Mouse (Mus musculus) brown adipose tissue, adult 24 weeks (tissue): ENCODE measurements around the gene Scn8a. TPM values are rescaled to one million over a fixed set of nuclear protein-coding genes. Genes with fewer than 3 reads are reported as not detected.

Experiments used
- H3K27ac ChIP-seq: fragments of 200-500 bp; replicated peaks from 2 replicates; pipeline ENCODE4 v1.5.1; 2012; ENCODE audit warnings: low read depth, mild to moderate bottlenecking, low read length
- H3K4me1 ChIP-seq: fragments of 200-500 bp; 2 replicates; pipeline ENCODE4 v1.6.1; 2012; ENCODE audit warnings: low read length, mixed read lengths; ENCODE audit not compliant: control insufficient read depth, insufficient read depth, insufficient read length
- H3K4me3 ChIP-seq: fragments of 200-500 bp; 2 replicates; pipeline ENCODE4 v1.5.1; 2012; ENCODE audit warnings: low read depth, mild to moderate bottlenecking, low read length, moderate library complexity; ENCODE audit not compliant: insufficient read depth
- polyA plus RNA-seq: library from polyadenylated mRNA; stranded (reverse); fragments of >200 nt; gene quantifications from 2 replicates; pipeline ENCODE4 v1.2.4, GENCODE M21; 2012; ENCODE audit not compliant: missing spikeins, insufficient read depth, insufficient read length

Gene Scn8a
- polyA plus RNA-seq, 1 experiment: 1.3 TPM

DNA sequence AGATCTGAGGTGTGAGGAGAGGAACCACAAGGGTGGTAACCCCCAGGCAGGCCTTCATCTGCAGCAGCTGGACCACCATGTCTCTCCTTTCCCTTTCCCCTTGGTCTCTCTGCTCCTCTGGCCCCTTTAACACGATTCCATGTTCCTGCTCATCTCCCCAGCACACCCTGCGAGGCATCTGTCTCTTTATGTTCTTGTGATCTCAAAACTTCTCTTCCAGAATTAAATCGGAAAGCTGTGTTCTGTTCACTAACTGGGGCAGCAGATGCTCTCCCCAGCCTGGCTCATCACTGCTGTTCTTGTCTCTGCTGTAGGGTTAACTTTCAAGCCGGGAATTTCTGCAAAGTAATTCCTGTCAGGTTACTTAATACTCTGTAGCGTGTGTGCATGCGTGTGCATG lies 91.3 kb downstream of the Scn8a start:
- Histone ChIP-seq H3K4me1 (no peaks in the 10 kb centered on the region), H3K27ac (no peak overlapping the region), H3K4me3 (no peak overlapping the region)

DNA sequence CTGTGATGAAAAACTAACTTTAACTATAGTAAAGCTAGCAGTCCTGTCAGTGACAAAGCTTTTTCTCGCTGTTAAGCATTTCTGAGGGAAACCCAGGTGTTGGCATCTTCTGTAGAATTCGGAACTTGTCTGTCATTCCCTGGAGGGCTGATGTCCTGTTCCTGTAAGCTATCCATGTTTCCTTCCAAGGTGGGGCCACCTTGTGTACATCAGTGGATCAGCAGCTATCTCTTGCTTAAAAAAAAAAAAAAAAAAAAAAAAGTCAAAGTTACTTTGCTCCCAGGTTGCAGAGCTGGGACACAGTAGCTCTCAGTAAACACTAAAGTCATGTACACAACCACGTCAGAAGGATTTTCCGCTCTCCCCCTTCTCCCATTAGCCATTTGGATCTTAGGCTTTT lies 91.9 kb downstream of the Scn8a start:
- H3K4me3 ChIP-seq: no peak overlapping the region
- H3K27ac ChIP-seq: no peak overlapping the region
- no peaks in the 10 kb centered on the region for H3K4me1 ChIP-seq

DNA sequence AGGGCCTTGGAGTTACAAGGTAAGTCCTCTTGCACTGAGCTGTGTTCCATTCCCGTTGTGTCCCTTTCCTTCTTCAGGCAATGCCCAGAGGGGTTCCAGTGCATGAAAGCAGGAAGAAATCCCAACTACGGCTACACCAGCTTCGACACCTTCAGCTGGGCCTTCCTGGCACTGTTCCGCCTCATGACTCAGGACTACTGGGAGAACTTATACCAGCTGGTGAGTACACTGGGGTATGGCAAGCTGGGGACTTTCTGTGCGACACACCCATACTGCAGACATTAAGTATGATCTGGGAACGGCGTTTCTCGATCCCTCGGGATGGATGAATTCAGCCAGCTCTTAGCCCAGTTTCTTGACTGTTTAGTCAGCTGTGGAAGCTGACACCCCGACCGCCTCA lies 101.8 kb downstream of the Scn8a start:
- no peaks in the 10 kb centered on the region for H3K4me1 ChIP-seq
- H3K27ac ChIP-seq: no peak overlapping the region
- H3K4me3 ChIP-seq: no peak overlapping the region

DNA sequence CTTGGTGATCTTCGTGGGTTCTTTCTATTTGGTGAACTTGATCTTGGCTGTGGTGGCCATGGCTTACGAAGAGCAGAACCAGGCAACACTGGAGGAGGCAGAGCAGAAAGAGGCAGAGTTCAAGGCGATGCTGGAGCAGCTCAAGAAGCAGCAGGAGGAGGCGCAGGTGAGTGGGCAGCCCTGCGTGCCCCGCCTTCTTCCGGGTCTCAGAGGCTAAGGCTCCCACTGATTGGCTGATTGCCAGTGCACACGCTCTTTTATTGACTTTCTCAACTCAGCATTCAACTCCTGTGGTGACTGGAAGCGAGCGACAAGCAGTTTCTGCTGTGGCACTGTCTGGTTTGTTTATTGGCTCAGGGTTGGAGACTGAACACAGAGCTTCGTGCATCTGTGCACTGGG lies 103.1 kb downstream of the Scn8a start:
- Histone ChIP-seq H3K4me1 (no peaks in the 10 kb centered on the region), H3K4me3 (no peak overlapping the region), H3K27ac (no peak overlapping the region)

DNA sequence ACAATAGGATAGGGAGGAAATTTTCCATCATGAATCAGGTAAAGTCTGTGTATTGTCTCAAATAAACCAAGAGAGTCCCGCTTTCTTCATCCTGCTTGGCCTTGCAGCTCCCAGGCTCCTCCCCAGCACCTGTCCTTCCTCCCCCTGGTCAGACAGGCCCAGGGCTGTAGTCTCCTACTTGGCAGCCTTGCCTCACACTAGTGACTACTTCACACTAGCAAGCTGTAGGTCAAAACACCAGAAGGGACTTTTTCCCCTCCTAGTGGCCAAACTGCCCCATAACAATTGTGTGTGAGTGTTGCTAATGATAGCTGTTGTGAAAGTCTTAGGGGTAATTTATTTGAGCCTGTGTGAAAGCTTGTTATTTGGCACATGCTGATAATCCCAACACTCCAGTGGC lies 105.0 kb downstream of the Scn8a start:
- Histone ChIP-seq H3K27ac (no peak overlapping the region), H3K4me3 (no peak overlapping the region), H3K4me1 (no peaks in the 10 kb centered on the region)

DNA sequence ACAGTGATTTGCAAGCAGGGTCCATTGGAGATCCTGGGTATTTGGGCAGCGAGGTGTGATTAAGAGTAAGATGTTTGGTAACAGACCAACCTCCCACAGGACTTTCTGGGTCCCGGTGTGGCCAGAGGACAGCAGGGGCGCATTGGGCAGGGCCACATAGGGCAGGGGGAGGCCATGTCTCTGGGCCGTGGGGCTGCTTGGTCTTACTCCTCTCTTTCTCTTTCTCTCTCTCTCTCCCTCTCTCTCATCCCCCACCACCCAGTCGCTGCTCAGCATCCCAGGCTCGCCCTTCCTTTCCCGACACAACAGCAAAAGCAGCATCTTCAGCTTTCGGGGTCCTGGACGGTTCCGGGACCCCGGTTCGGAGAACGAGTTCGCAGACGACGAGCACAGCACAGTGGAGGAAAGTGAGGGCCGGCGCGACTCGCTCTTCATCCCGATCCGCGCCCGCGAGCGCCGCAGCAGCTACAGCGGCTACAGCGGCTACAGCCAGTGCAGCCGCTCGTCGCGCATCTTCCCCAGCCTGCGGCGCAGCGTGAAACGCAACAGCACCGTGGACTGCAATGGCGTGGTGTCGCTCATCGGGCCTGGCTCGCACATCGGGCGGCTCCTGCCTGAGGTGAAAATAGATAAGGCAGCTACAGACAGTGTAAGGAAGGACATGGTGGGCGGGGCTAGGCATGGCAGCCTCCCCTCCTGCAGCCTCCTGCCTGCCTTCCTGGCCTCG lies 113.9 kb downstream of the Scn8a start:
- Histone ChIP-seq H3K4me3 (peak overlapping the region; percentile 53), H3K4me1 (no peaks in the 10 kb centered on the region), H3K27ac (no peak overlapping the region)

DNA sequence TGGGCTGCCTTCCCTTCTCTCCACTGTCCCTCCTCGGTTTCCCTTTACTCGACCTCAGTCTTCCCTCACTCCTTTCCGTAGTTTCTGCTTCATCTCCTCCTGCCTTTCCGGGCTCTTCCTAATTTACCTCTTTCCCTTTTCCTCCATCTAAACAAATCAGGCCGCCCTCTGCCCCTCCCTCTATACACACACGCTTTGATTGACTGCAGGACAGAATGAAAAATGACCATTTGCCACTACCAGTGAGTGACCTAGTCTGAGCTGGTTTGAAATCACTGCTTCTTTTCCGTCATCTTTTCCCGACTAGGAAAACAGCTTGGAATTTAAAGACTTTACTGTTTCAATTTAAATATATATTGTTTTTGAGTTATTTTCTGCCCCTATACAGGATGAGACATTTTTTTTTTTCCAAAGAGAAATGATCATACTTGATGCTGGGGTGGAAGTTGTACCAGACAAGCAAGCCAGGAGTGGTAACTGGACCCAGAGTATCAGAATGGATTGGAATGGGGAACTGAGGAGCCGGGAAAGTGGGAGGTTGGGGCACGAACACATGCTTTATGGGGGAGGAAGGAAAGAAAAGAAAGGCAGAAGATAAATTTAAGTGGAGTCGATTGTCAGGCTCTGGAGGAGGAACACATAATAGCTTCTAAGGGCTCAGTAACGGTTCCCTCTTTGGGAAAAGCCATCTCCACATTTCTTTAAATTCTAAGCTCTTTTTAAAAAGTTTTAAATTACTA lies 114.7 kb downstream of the Scn8a start:
- Histone ChIP-seq H3K27ac (no peak overlapping the region), H3K4me3 (peak overlapping the region; percentile 53; the same call in 1 of the 2 replicates), H3K4me1 (no peaks in the 10 kb centered on the region)

DNA sequence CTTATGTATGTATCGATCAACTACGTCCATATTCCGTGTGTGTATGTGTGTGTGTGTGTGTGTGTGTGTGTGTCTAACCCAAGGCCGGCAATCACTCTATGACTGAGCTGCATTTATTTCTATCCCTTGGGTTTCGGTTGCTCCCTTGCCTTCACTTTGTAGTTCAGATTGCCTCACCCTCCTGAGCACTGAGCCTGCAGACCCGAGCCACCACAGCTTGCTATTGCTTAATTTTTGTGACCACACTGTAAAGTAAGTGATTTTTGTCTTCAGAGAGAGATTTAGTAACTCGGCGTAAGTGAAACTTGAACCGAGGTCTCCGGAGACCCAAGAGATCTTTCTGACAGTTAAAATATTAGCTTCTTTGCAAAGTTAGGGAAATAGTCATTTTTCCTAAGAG lies 116.8 kb downstream of the Scn8a start:
- Histone ChIP-seq H3K4me3 (no peak overlapping the region), H3K27ac (no peak overlapping the region), H3K4me1 (no peaks in the 10 kb centered on the region)

DNA sequence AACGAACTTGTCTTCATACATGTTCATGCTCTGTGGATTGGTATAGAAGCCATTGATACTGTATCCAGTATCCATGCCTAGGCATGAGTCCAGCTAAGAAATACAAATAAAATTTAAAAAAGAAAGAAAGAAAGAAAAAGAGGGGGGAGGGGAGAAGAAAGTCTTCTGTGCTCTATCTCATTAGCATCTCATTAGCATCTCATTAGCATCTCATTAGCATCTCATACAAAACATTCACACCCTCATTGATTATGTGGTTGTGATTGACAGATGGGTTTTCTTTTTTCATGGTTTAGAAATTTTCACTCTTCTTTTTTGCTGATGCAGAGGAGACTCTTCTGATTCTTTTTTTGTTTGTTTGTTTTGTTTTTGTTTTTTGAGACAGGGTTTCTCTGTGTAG lies 117.4 kb downstream of the Scn8a start:
- Histone ChIP-seq H3K27ac (no peak overlapping the region), H3K4me3 (no peak overlapping the region), H3K4me1 (no peaks in the 10 kb centered on the region)

DNA sequence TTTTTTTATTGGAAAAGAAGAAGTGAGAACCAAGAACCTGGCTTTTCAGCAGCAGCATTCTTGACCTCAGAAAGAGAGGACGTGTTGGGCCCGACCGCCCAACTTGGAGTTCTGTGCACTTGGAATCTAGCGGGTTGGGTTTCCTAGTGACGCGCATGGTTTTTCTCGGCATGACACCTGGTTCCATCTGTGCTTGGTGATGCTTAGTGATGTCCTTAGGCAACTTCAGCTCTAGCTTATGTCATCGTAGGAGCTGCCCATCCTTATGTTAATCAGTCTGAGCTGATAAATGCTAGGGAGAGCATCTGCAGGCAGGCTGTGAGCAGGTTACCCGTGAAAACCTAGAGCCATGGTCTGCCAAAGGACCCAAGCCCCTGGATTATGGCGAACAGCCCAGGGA lies 120.6 kb downstream of the Scn8a start:
- Histone ChIP-seq H3K4me1 (no peaks in the 10 kb centered on the region), H3K4me3 (no peak overlapping the region), H3K27ac (no peak overlapping the region)

DNA sequence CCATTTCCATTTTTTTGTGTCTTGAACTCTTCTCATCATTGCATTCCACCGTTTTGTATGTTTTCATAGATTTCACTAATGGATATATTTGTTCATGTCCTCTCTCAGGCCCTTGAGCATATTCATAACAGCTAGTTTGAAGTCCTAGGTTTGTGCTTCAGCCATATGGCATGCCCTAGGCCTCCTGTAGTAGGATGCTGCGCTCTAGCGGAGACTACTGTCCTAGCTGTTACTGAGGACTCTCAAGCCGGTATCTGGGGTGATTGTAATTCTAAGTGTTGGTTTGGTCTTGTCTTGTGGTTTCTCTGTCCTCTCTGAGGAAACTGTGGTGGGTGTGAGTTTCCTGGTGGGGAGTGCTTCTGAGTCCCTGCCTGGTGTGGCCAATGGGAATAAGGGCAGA lies 127.4 kb downstream of the Scn8a start:
- no peak overlapping the region for H3K27ac ChIP-seq
- H3K4me1 ChIP-seq: no peaks in the 10 kb centered on the region
- H3K4me3 ChIP-seq: no peak overlapping the region

DNA sequence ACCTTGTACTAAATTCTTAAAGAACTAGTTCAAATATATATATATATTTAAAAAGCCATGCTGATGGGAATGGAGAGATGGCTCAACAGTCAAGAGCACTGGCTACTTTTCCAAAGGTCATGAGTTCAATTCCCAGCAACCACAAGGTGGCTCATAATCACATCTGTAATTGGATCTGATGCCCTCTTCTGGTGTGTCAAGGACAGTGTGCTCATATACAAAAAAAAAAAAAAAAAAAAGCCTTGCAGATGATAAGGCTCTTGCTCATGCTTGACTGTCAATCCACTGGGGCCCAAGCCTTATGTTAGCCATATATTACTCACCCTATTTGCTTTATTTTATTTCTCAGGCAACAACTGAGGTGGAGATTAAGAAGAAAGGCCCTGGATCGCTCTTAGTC lies 132.0 kb downstream of the Scn8a start:
- Histone ChIP-seq H3K27ac (no peak overlapping the region), H3K4me3 (no peak overlapping the region), H3K4me1 (no peaks in the 10 kb centered on the region)

DNA sequence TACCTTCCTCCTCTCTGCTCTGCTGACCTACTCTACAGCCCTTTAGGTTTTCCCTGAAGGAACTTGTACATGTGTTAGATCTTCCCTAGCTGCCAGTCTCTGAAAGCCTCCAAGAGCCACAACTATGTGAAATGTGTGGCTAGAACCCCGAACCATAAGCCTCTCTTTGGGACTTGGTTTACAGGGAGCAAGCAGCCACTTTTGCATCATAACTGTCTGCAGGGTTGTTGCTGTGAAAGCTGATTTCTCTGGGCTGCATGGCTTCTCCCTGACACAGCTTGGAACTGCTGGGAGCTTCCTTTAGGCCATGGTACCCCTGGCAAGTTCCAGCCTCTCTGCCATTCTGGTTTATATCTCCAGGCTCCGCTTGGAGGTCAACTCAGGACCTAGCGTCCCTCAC lies 132.8 kb downstream of the Scn8a start:
- Histone ChIP-seq H3K4me3 (no peak overlapping the region), H3K4me1 (no peaks in the 10 kb centered on the region)

DNA sequence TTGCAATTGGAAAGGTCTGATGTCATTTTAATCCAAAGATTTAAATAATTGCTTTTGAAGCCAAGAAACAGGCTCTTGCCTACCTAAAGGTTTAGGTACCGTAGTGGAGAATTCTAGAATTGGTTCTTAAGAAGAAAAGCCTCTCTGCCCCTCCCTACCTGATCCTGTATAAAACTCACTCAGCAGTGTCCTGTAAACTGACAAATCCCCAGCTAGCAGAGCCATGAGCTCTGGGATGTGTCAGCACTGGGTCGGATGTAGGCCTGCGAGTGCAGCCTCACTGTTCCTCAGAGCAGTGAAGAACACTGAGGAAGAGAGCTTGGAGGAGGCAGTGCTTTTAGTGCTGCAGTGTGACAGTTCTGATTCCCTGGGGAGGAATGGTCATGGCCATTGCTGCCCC lies 134.9 kb downstream of the Scn8a start:
- Histone ChIP-seq H3K4me1 (no peaks in the 10 kb centered on the region), H3K27ac (no peak overlapping the region), H3K4me3 (no peak overlapping the region)

More for the DNA sequence above, 132.8 kb downstream of the Scn8a start:
- no peak overlapping the region for H3K27ac ChIP-seq

DNA sequence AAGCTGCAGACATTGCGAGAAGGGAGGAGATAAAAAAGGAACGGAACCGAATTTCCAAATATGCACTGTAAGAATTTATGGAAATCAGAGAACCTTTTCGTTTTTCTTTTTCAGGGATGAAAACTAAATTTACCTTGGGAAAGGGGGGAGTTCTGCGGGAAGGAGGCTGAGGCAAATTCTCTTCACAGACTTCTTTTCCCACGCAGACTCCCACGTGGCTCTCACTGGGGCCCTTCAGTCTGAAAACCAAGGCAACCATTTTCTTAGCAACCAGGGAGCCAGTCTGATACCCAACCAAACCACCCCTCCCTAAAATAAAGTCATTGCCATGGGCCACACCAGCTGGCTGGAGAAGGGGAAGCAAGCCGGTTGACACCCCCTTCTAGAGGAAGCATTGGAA lies 136.1 kb downstream of the Scn8a start:
- Histone ChIP-seq H3K4me3 (no peak overlapping the region), H3K27ac (no peak overlapping the region), H3K4me1 (no peaks in the 10 kb centered on the region)
